Mouse (Mus musculus) midbrain, postnatal 0 days (tissue): ENCODE measurements around the gene A2ml1. TPM values are rescaled to one million over a fixed set of nuclear protein-coding genes. Genes with fewer than 3 reads are reported as not detected.
"Not testable (repeated sequence)": the region's sequence is repeated elsewhere in the genome, so short reads cannot be mapped to it uniquely, and the experiment has no call there.

Experiments used
- ATAC-seq: fragments of 200-750 bp; cut with Nextera tagmentation; 2 replicates; pipeline ENCODE4 v1.8.0; 2017; ENCODE audit warnings: moderate number of reproducible peaks, mild to moderate bottlenecking, moderate TSS enrichment, moderate library complexity; ENCODE audit not compliant: low FRiP score
- DNase-seq: peaks from one replicate; pipeline ENCODE4 v3.0.0-alpha.2; 2015; ENCODE audit warnings: low spot score
- H3K27ac ChIP-seq: fragments of 300-500 bp; sonication (generic); 2 replicates; pipeline ENCODE4 v1.5.1; 2014; ENCODE audit warnings: low read depth, mild to moderate bottlenecking, low read length, mixed read lengths
- H3K27me3 ChIP-seq: fragments of 300-500 bp; sonication (generic); 2 replicates; pipeline ENCODE4 v1.6.1; 2014; ENCODE audit warnings: low read length, control low read depth, mixed read lengths; ENCODE audit not compliant: insufficient read depth
- H3K36me3 ChIP-seq: fragments of 300-500 bp; sonication (generic); 2 replicates; pipeline ENCODE4 v1.6.1; 2014; ENCODE audit warnings: low read length, control low read depth, mixed read lengths; ENCODE audit not compliant: insufficient read depth
- H3K4me1 ChIP-seq: fragments of 300-500 bp; sonication (generic); 2 replicates; pipeline ENCODE4 v1.6.1; 2014; ENCODE audit warnings: mild to moderate bottlenecking, control low read depth, antibody characterized with exemption, low read length, mixed read lengths; ENCODE audit not compliant: insufficient read depth
- H3K4me2 ChIP-seq: fragments of 300-500 bp; sonication (generic); 2 replicates; pipeline ENCODE4 v1.6.1; 2014; ENCODE audit warnings: low read depth, mild to moderate bottlenecking, low read length, mixed read lengths; ENCODE audit not compliant: poor library complexity, severe bottlenecking
- H3K4me3 ChIP-seq: fragments of 300-500 bp; sonication (generic); 2 replicates; pipeline ENCODE4 v1.5.1; 2014; ENCODE audit warnings: low read depth, mild to moderate bottlenecking, low read length, moderate library complexity
- H3K9ac ChIP-seq: fragments of 300-500 bp; sonication (generic); replicated peaks from 2 replicates; pipeline ENCODE4 v1.6.1; 2014; ENCODE audit warnings: mild to moderate bottlenecking, low read length, moderate library complexity, mixed read lengths; ENCODE audit not compliant: poor library complexity, severe bottlenecking
- H3K9me3 ChIP-seq: fragments of 300-500 bp; sonication (generic); 2 replicates; pipeline ENCODE4 v1.6.1; 2016; ENCODE audit warnings: low read length, control low read depth
- CTCF ChIP-seq: IDR thresholded peaks from 2 replicates; pipeline ENCODE4 v1.5.1; 2016; ENCODE audit warnings: antibody characterized with exemption, mild to moderate bottlenecking
- WGBS: fragments of 180-500 bp; shearing (Covaris S2); extraction: QIAGEN DNeasy Blood & Tissue Kit; methylation state at CpG from one replicate; pipeline ENCODE4 v1.1.7; 2014; 5-methylcytosine and 5-hydroxymethylcytosine counted together
- polyA plus RNA-seq: library from polyadenylated mRNA; unstranded; fragments of >200 nt; fragmentation: Nextera tagmentation; extraction: Ambion mirVana; gene quantifications from 2 replicates; pipeline ENCODE4 v1.2.1, GENCODE M21; 2015
- total RNA-seq: library from RNA; depleted of rRNA; stranded (reverse); fragments of >200 nt; gene quantifications from 2 replicates; pipeline ENCODE4 v1.2.3, GENCODE M21; 2014; rRNA removed

Gene A2ml1
- total RNA-seq = 0.16 and 0.28 TPM in 2 replicates
- 7.4 and 7.9 TPM in 2 replicates for polyA plus RNA-seq

- Histone ChIP-seq H3K27me3 (no peaks in the 10 kb centered on the region), H3K4me3 (no peak within 1 kb of the TSS), H3K9ac (no peak within 1 kb of the TSS), H3K9me3 (no peaks in the 10 kb centered on the region), H3K4me1 (no peaks in the 10 kb centered on the region), H3K36me3 (no peaks in the 10 kb centered on the region), H3K4me2 (no peak within 1 kb of the TSS), H3K27ac (no peak within 1 kb of the TSS)
- 82% methylated on average over 11 of the region's 11 CpGs for WGBS
- DNase-seq (no peak), ATAC-seq (no peak)
- no peak for TF ChIP-seq CTCF
Observed at GRCm38 (mm10) chr6:128581508-128581907, at the start of gene A2ml1. A2ml1 (minus strand) TSS chr6:128581608.

GRCm38 (mm10) chr6:128629771-128630739 lies 48.6 kb upstream of the A2ml1 start:
- not testable (repeated sequence) for H3K9ac ChIP-seq, H3K4me2 ChIP-seq, H3K27me3 ChIP-seq, H3K9me3 ChIP-seq, H3K4me1 ChIP-seq, H3K27ac ChIP-seq, H3K4me3 ChIP-seq, H3K36me3 ChIP-seq
- peak; percentile 83 for TF ChIP-seq CTCF
- peak; percentile 95 for ATAC-seq
- peak; percentile 89 for DNase-seq
- 57% methylated on average over 12 of the region's 13 CpGs for WGBS

- not testable (repeated sequence) for H3K4me1 ChIP-seq, ATAC-seq, H3K4me3 ChIP-seq, H3K9ac ChIP-seq, H3K27me3 ChIP-seq, H3K9me3 ChIP-seq, H3K27ac ChIP-seq, H3K4me2 ChIP-seq, H3K36me3 ChIP-seq, DNase-seq
- WGBS = 90% methylated on average over 6 of the region's 6 CpGs
Observed at GRCm38 (mm10) chr6:128625246-128625645, 43.8 kb upstream of the A2ml1 start.

- ATAC-seq = no peak
- WGBS = 90% methylated on average over 4 of the region's 4 CpGs
Observed at GRCm38 (mm10) chr6:128624425-128624824, 43.0 kb upstream of the A2ml1 start.

GRCm38 (mm10) chr6:128623433-128623832 lies 42.0 kb upstream of the A2ml1 start, which contains the start of gene Klrb1a:
Klrb1a (minus strand) TSS chr6:128623533.
- H3K9ac ChIP-seq, H3K27ac ChIP-seq, H3K9me3 ChIP-seq, H3K4me2 ChIP-seq, DNase-seq, H3K27me3 ChIP-seq, H3K4me1 ChIP-seq, H3K36me3 ChIP-seq, ATAC-seq, H3K4me3 ChIP-seq: not testable (repeated sequence)
- 98% methylated on average over 5 of the region's 5 CpGs for WGBS

More at GRCm38 (mm10) chr6:128624425-128624824, 43.0 kb upstream of the A2ml1 start:
- Histone ChIP-seq H3K9me3 (no peaks in the 10 kb centered on the region), H3K4me1 (no peaks in the 10 kb centered on the region), H3K4me2 (no peak overlapping the region), H3K27ac (no peak overlapping the region), H3K27me3 (no peaks in the 10 kb centered on the region), H3K4me3 (no peak overlapping the region), H3K36me3 (no peaks in the 10 kb centered on the region), H3K9ac (no peak overlapping the region)
- no peak for TF ChIP-seq CTCF
- no peak for DNase-seq

DNA sequence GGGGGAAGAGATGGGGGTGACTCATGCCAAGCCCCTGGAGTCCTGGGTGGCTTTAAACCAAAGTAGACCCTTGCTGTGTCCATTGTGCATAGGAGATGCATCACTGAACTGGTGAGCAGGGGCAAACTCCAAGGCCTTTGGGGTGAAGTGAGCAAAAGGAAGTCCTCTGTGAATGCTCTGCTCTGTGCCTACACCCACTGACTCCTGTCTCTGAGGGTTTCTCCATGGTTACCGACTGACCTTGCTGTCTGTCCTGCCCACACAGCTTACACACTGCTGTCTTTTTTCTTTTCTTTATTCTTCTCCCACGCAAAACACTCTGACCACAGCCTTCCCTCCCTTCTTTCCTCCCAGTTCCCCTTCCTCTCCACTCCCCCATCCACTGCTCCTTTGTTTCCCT lies 41.3 kb upstream of the A2ml1 start:
- H3K4me2 ChIP-seq = no peak overlapping the region
- H3K9ac ChIP-seq = no peak overlapping the region
- no peaks in the 10 kb centered on the region for H3K27me3 ChIP-seq
- no peak for ATAC-seq
- H3K9me3 ChIP-seq = no peaks in the 10 kb centered on the region
- no peaks in the 10 kb centered on the region for H3K4me1 ChIP-seq
- H3K36me3 ChIP-seq = no peaks in the 10 kb centered on the region
- DNase-seq = no peak
- H3K4me3 ChIP-seq = no peak overlapping the region
- no peak for TF ChIP-seq CTCF
- 48% methylated on average over 2 of the region's 2 CpGs for WGBS
- no peak overlapping the region for H3K27ac ChIP-seq
